Mouse (Mus musculus): ENCODE data around the gene Frmd5.

DNA sequence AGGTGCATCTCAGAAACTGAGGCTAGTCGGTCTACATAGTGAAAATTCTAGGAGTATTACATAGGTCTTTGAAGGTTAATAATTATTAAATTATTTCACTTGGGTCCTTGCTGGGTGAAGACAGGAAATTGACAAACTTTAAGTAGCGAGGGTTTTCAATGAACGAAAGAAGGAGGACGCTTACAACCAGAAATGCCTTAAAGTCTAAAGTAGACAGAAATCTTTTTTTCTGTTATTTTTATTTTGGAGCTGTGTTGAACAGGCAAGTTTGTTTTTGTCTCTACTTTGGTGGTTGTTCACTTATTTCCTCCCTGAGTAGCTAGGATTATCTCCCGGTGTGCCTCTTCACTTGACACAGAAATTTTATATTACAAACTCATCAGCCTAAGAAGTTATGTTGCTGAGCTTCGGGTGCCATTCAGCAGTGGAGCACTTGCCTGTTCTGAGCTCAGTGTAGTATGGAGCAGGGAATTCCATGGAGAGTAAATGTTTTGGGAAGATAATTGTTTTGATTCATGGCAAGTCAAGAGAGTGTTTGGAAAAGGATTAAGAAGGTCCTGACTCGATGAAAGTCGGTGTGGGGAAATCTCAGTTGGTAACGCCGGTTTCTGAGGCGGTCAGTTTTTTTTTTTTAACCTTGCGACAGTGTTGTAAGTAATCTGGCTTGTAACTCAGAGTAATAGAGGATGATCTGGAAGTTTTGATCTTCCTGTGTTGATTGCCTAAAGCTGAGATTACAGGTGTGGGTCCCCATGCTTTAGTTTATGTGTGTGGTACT, 299.5 kb downstream of the Frmd5 start:
- no peak for TF ChIP-seq CTCF (IDR thresholded peaks at IDR 0.05; ENCODE audit: extremely low read depth, insufficient read length, insufficient replicate concordance, low read depth, low read length)
- no peak for TF ChIP-seq POLR2A (IDR thresholded peaks at IDR 0.05; ENCODE audit: low read depth, low read length)
